Mouse (Mus musculus) testis, adult 2 months (tissue): ENCODE measurements at regions not wholly inside any gene's neighbourhood (a gene's known extent, or its start where the extent isn't known, plus 50 kb on each side); places are given as distances from the start of the nearest gene placed in this dataset.
A peak's percentile ranks its signal among the peaks of the same experiment; 100 is the strongest.

Experiments
- H3K27ac ChIP-seq: fragments of 200-500 bp; 2 replicates; pipeline ENCODE4 v1.5.1; 2012; ENCODE audit warnings: low read depth, low read length; ENCODE audit not compliant: control insufficient read depth, insufficient read depth
- H3K27me3 ChIP-seq: fragments of 200-500 bp; 2 replicates; pipeline ENCODE4 v1.6.1; 2012; ENCODE audit warnings: mild to moderate bottlenecking, low read length, moderate library complexity; ENCODE audit not compliant: control insufficient read depth, insufficient read depth
- H3K36me3 ChIP-seq: fragments of 200-500 bp; 2 replicates; pipeline ENCODE4 v1.6.1; 2012; ENCODE audit warnings: mild to moderate bottlenecking, low read length; ENCODE audit not compliant: control insufficient read depth, insufficient read depth
- H3K4me1 ChIP-seq: fragments of 200-500 bp; 2 replicates; pipeline ENCODE4 v1.6.1; 2012; ENCODE audit warnings: low read length; ENCODE audit not compliant: control insufficient read depth, insufficient read depth
- H3K4me3 ChIP-seq: fragments of 200-500 bp; 2 replicates; pipeline ENCODE4 v1.5.1; 2012; ENCODE audit warnings: low read depth, mild to moderate bottlenecking, low read length, moderate library complexity, mixed read lengths; ENCODE audit not compliant: control insufficient read depth
- CTCF ChIP-seq: fragments of 200-500 bp; IDR thresholded peaks from 2 replicates; pipeline ENCODE4 v1.5.1; 2012; ENCODE audit warnings: low read depth, mild to moderate bottlenecking, inconsistent platforms, low read length, moderate library complexity; ENCODE audit not compliant: control insufficient read depth, insufficient read depth, insufficient replicate concordance
- POLR2A ChIP-seq: fragments of 200-500 bp; IDR thresholded peaks from 2 replicates; pipeline ENCODE4 v1.6.1; 2012; ENCODE audit warnings: low read depth, mild to moderate bottlenecking, inconsistent platforms, low read length, moderate library complexity; ENCODE audit not compliant: control insufficient read depth

GRCm38 (mm10) chr4:53277741-53278525 is 118.2 kb upstream of the Abca1 start:
- TF ChIP-seq POLR2A (no peak), CTCF (no peak)
- H3K4me3 ChIP-seq = no peak overlapping the region
- no peak overlapping the region for H3K27ac ChIP-seq
- H3K36me3 ChIP-seq = no peaks in the 10 kb centered on the region
- H3K4me1 ChIP-seq = no peaks in the 10 kb centered on the region
- no peaks in the 10 kb centered on the region for H3K27me3 ChIP-seq

DNA sequence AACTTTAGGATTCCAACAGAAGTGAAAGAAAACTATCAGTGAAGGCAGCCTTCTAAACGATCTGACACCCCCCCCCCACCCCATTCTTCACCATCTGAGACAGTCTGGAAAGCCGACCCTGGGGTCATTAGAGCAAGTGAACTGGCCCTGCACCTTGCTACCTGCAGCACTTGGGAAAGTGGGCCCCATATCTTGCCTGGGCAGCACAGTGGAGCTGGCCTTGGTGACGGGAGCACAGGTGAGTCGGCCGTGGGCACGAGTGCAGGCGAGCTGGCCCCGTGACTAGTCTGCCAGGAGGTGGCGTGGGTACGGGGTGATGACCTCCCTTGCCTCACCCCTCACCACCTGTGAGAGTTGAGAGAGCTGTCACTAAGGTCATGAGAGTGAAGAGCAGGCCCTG is 110.7 kb upstream of the Abca1 start:
- TF ChIP-seq CTCF (no peak), POLR2A (no peak)
- Histone ChIP-seq H3K4me3 (no peak overlapping the region), H3K27ac (no peak overlapping the region), H3K4me1 (peaks cover 11% of the 10 kb centered on the region), H3K27me3 (no peaks in the 10 kb centered on the region), H3K36me3 (no peaks in the 10 kb centered on the region)

DNA sequence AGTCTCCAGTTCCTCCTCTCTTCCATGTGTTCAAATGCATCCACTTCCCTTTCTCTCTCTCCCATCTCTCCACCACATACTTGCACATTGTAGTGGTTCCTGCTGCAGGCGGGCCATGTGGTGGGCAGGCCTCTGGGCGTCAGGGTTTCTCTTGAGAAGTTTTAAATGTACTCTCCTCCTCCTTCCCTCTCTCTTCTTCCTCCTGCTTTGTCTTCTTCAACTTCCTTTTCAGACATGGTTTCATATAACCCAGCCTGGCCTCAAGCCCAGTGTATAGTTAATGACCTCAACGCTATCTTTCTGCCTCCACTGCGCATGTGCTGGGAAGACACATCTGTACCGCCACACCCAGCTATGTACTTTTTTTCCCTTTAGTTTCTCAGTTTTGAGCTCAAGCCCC is 110.3 kb upstream of the Abca1 start:
- no peak overlapping the region for H3K4me3 ChIP-seq
- TF ChIP-seq POLR2A (no peak), CTCF (no peak)
- peaks cover 11% of the 10 kb centered on the region for H3K4me1 ChIP-seq
- H3K27me3 ChIP-seq = no peaks in the 10 kb centered on the region
- no peaks in the 10 kb centered on the region for H3K36me3 ChIP-seq
- H3K27ac ChIP-seq = no peak overlapping the region

GRCm38 (mm10) chr4:53269251-53269842 is 109.7 kb upstream of the Abca1 start:
- TF ChIP-seq POLR2A (no peak), CTCF (no peak)
- no peaks in the 10 kb centered on the region for H3K36me3 ChIP-seq
- no peaks in the 10 kb centered on the region for H3K27me3 ChIP-seq
- no peak overlapping the region for H3K27ac ChIP-seq
- no peak overlapping the region for H3K4me3 ChIP-seq
- peaks cover 11% of the 10 kb centered on the region for H3K4me1 ChIP-seq

- no peaks in the 10 kb centered on the region for H3K27me3 ChIP-seq
- peaks cover 2% of the 10 kb centered on the region for H3K4me1 ChIP-seq
- H3K27ac ChIP-seq = peak overlapping the region; percentile 75
- TF ChIP-seq POLR2A (no peak), CTCF (no peak)
- no peak overlapping the region for H3K4me3 ChIP-seq
- no peaks in the 10 kb centered on the region for H3K36me3 ChIP-seq
Measured at GRCm38 (mm10) chr4:53264901-53265300, 105.2 kb upstream of the Abca1 start.

DNA sequence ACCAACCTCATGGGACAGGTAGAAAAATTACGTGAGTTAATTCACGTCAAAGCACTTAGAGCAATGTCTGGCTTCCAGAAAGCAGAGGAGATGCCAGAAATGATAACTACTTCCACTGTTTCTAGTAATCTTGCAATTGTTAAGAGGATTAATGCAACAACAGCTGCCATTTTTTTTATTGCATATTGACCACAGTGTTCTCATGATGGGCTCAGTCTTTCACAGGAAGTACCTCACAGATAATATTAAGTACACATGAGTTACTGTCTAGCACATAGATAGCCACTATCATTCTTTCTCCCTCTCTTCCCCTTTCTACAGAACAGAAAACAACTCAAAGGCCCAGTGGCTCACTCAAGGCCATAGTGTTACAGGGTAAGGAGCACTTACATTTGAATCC is 104.8 kb upstream of the Abca1 start:
- no peak for TF ChIP-seq CTCF
- TF ChIP-seq POLR2A = no peak
- H3K27ac ChIP-seq = peak overlapping the region; percentile 77

DNA sequence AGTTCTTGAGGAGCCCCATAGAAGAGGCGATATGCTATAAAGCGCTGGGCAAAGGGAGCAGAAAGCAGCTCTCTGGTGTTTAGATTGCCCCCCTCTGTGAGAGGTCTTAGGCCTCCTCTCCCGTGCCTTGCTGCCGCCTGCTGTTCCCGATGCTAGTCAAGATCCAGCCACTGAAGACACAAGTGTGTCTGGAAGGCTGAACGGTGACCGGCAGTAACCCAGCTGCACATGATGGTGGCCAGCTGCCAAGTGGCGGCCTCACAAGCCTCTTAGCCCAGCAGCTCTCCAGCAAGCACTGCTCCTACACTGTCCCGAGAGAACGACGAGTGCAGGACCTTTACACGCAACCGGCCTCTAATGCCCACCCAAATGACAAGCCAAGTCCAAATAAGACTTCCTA is 104.1 kb upstream of the Abca1 start:
- Histone ChIP-seq H3K27me3 (no peaks in the 10 kb centered on the region), H3K27ac (peak overlapping the region; percentile 77), H3K4me3 (no peak overlapping the region), H3K4me1 (no peaks in the 10 kb centered on the region; the same call in 1 of the 2 replicates), H3K36me3 (no peaks in the 10 kb centered on the region)
- TF ChIP-seq CTCF = 0 out of 2 replicates have a peak, but pooled peaks have one; percentile 19
- TF ChIP-seq POLR2A = no peak

More for the DNA sequence above, 104.8 kb upstream of the Abca1 start:
- no peaks in the 10 kb centered on the region for H3K36me3 ChIP-seq
- H3K4me3 ChIP-seq = no peak overlapping the region
- no peaks in the 10 kb centered on the region for H3K27me3 ChIP-seq
- H3K4me1 ChIP-seq = no peaks in the 10 kb centered on the region; the same call in 1 of the 2 replicates

- H3K27ac ChIP-seq = peak overlapping the region; percentile 59; the same call in 1 of the 2 replicates
- H3K27me3 ChIP-seq = no peaks in the 10 kb centered on the region
- TF ChIP-seq CTCF (no peak), POLR2A (no peak)
Measured at GRCm38 (mm10) chr4:53262466-53262865, 102.8 kb upstream of the Abca1 start.

More at GRCm38 (mm10) chr4:53262466-53262865, 102.8 kb upstream of the Abca1 start:
- H3K4me1 ChIP-seq = no peaks in the 10 kb centered on the region; the same call in 1 of the 2 replicates
- H3K4me3 ChIP-seq = no peak overlapping the region
- H3K36me3 ChIP-seq = no peaks in the 10 kb centered on the region
